Comparison of ENCODE assay signal across 13 mouse cellular contexts in genomic region chr8:84650213-84650612, GRCm38 (mm10). TPM values are rescaled to one million over a fixed set of nuclear protein-coding genes. Genes with fewer than 3 reads are reported as not detected.
A peak's percentile ranks its signal among the peaks of the same experiment; 100 is the strongest.
DNase-seq lines count a peak whose midpoint lies in the region; ATAC-seq and TF ChIP-seq lines count a peak whose summit lies in the region.
"Had no signal": no experiment of that assay in that cellular context is flagged by ENCODE, and none has a peak within 500 bp of the region (broad histone marks: within the 10 kb centered on the region; RNA-seq: fewer than 3 reads in every experiment).

No protein-coding gene starts in this region.

- peak overlapping the region; percentile 46 for H3K27ac ChIP-seq in lung, embryonic 14.5 days (ENCODE audit: low read depth)
- H3K27ac ChIP-seq in embryonic facial prominence, embryonic 15.5 days (replicated peaks): 0 out of 2 replicates have a peak overlapping the region, but pooled peaks have one; percentile 17
- H3K27ac ChIP-seq in limb, embryonic 10.5 days: peak overlapping the region; percentile 85
- peak overlapping the region; percentile 40; the same call in 1 of the 2 replicates for H3K27ac ChIP-seq in stomach, postnatal 0 days (replicated peaks)
- H3K27ac ChIP-seq: heart, adult 2 months; lung, embryonic 15.5 days had no signal

- TF ChIP-seq POLR2A in lung, adult 2 months (IDR thresholded peaks at IDR 0.05; ENCODE audit: borderline replicate concordance, extremely low read depth, low read depth, low read length): no peak

- DNase-seq in lung, embryonic 14.5 days: no peak
- DNase-seq in lung, adult 2 months: no peak
- DNase-seq in limb, embryonic 10.5 days (ENCODE audit: low spot score): no peak
- peak; percentile 31 for DNase-seq in stomach, postnatal 0 days (ENCODE audit: low spot score)
- no peak for DNase-seq in lung, postnatal 14 days
- no peak for DNase-seq in heart, postnatal 36 days
- DNase-seq: heart, adult 2 months; kidney, adult 18-20 months; layer of hippocampus, postnatal 36 days; retina, postnatal 1 day had no signal

- H3K36me3 ChIP-seq in lung, embryonic 14.5 days (ENCODE audit: insufficient read depth): no peaks in the 10 kb centered on the region
- no peaks in the 10 kb centered on the region for H3K36me3 ChIP-seq in embryonic facial prominence, embryonic 15.5 days
- H3K36me3 ChIP-seq in limb, embryonic 10.5 days: no peaks in the 10 kb centered on the region
- H3K36me3 ChIP-seq in stomach, postnatal 0 days (ENCODE audit: control insufficient read depth, insufficient read depth, low read length): no peaks in the 10 kb centered on the region
- H3K36me3 ChIP-seq: lung, embryonic 15.5 days had no signal

- no peak overlapping the region for H3K4me2 ChIP-seq in lung, embryonic 14.5 days
- no peak overlapping the region for H3K4me2 ChIP-seq in embryonic facial prominence, embryonic 15.5 days (replicated peaks)
- no peak overlapping the region for H3K4me2 ChIP-seq in stomach, postnatal 0 days (replicated peaks; ENCODE audit: low read depth)
- H3K4me2 ChIP-seq: lung, embryonic 15.5 days had no signal

- TF ChIP-seq CTCF in lung, embryonic 14.5 days (IDR thresholded peaks at IDR 0.05; ENCODE audit: low read depth): no peak
- no peak for TF ChIP-seq CTCF in lung, adult 2 months (IDR thresholded peaks at IDR 0.05; ENCODE audit: insufficient read depth, low read length)
- no peak for TF ChIP-seq CTCF in stomach, postnatal 0 days (IDR thresholded peaks at IDR 0.05; ENCODE audit: low read depth)

- peaks cover 14% of the 10 kb centered on the region for H3K4me1 ChIP-seq in lung, embryonic 14.5 days (ENCODE audit: insufficient read depth)
- H3K4me1 ChIP-seq in lung, adult 2 months (ENCODE audit: control insufficient read depth, insufficient read depth, low read length): peaks cover 7% of the 10 kb centered on the region
- H3K4me1 ChIP-seq in embryonic facial prominence, embryonic 15.5 days: peaks cover 15% of the 10 kb centered on the region
- peaks cover 44% of the 10 kb centered on the region for H3K4me1 ChIP-seq in limb, embryonic 10.5 days
- H3K4me1 ChIP-seq in stomach, postnatal 0 days (replicated peaks; ENCODE audit: control insufficient read depth, insufficient read depth): no peaks in the 10 kb centered on the region

- WGBS in lung, embryonic 14.5 days: 54% methylated on average over 3 of the region's 3 CpGs
- 66% methylated on average over 3 of the region's 3 CpGs for WGBS in lung, adult 2 months
- 36% methylated on average over 3 of the region's 3 CpGs for WGBS in embryonic facial prominence, embryonic 15.5 days
- 59% methylated on average over 3 of the region's 3 CpGs for WGBS in limb, embryonic 10.5 days
- 41% methylated on average over 3 of the region's 3 CpGs for WGBS in stomach, postnatal 0 days

- H3K9ac ChIP-seq in lung, embryonic 14.5 days: no peak overlapping the region
- no peak overlapping the region for H3K9ac ChIP-seq in embryonic facial prominence, embryonic 15.5 days
- H3K9ac ChIP-seq in stomach, postnatal 0 days (ENCODE audit: low read length): no peak overlapping the region
- H3K9ac ChIP-seq: lung, embryonic 15.5 days had no signal

- intact Hi-C loops in heart, postnatal 36 days (cut with DNase I): no loop called here

- no peaks in the 10 kb centered on the region for H3K9me3 ChIP-seq in lung, embryonic 14.5 days (ENCODE audit: low read depth, low read length)
- H3K9me3 ChIP-seq in embryonic facial prominence, embryonic 15.5 days (replicated peaks): no peaks in the 10 kb centered on the region
- no peaks in the 10 kb centered on the region for H3K9me3 ChIP-seq in limb, embryonic 10.5 days (replicated peaks)
- H3K9me3 ChIP-seq in stomach, postnatal 0 days (ENCODE audit: control insufficient read depth, low read length): no peaks in the 10 kb centered on the region
- H3K9me3 ChIP-seq: lung, embryonic 15.5 days had no signal

- no peak for ATAC-seq in lung, embryonic 14.5 days (ENCODE audit: insufficient read depth)
- ATAC-seq in embryonic facial prominence, embryonic 15.5 days (ENCODE audit: insufficient number of reproducible peaks, low FRiP score, low TSS enrichment, low read depth): no peak
- ATAC-seq in stomach, postnatal 0 days (ENCODE audit: low FRiP score, low TSS enrichment): peak; percentile 63
- ATAC-seq: forebrain, embryonic 14.5 days had no signal

- no peak overlapping the region for H3K4me3 ChIP-seq in lung, embryonic 14.5 days (ENCODE audit: low read depth, low read length)
- no peak overlapping the region for H3K4me3 ChIP-seq in lung, adult 2 months (replicated peaks; ENCODE audit: extremely low read depth, low read depth, low read length)
- no peak overlapping the region for H3K4me3 ChIP-seq in embryonic facial prominence, embryonic 15.5 days (replicated peaks)
- H3K4me3 ChIP-seq in limb, embryonic 10.5 days: 0 out of 2 replicates have a peak overlapping the region, but pooled peaks have one; percentile 4
- no peak overlapping the region for H3K4me3 ChIP-seq in stomach, postnatal 0 days (ENCODE audit: low read depth, low read length)
- H3K4me3 ChIP-seq: heart, adult 2 months; lung, embryonic 15.5 days had no signal

- TF ChIP-seq EP300 in stomach, postnatal 0 days (optimal IDR thresholded peaks at IDR 0.05): no peak

- H3K27me3 ChIP-seq in lung, embryonic 14.5 days (ENCODE audit: insufficient read depth, low read length): no peaks in the 10 kb centered on the region
- H3K27me3 ChIP-seq in embryonic facial prominence, embryonic 15.5 days: no peaks in the 10 kb centered on the region
- H3K27me3 ChIP-seq in limb, embryonic 10.5 days (ENCODE audit: low read depth, poor library complexity, severe bottlenecking): no peaks in the 10 kb centered on the region
- H3K27me3 ChIP-seq in stomach, postnatal 0 days (ENCODE audit: control insufficient read depth, insufficient read depth, low read length): no peaks in the 10 kb centered on the region
- H3K27me3 ChIP-seq: lung, embryonic 15.5 days had no signal

RNA-seq across cellular contexts. Expression of gene Ier2, which starts 12.4 kb away (rescaled TPM):
- 81.7 and 83.8 TPM in 2 replicates for polyA plus RNA-seq in lung, embryonic 14.5 days (2014; fragmentation: Nextera tagmentation; extraction: Ambion mirVana)
- 34.6 and 47.1 TPM in 2 replicates for polyA plus RNA-seq in lung, adult 2 months (2012; rRNA removed)
- 79.7 and 83.9 TPM in 2 replicates for polyA plus RNA-seq in embryonic facial prominence, embryonic 15.5 days (2015; fragmentation: Nextera tagmentation; extraction: Ambion mirVana)
- 199 and 229 TPM in 2 replicates for polyA plus RNA-seq in limb, embryonic 10.5 days (2016; fragmentation: Nextera tagmentation; extraction: Ambion mirVana)
- polyA plus RNA-seq in stomach, postnatal 0 days (2015; fragmentation: Nextera tagmentation; extraction: Ambion mirVana): 82.8 and 86.6 TPM in 2 replicates
- total RNA-seq in heart, postnatal 36 days (2021): 10 to 100 TPM; 12.6 to 16.5 TPM

RNA-seq across cellular contexts. Expression of gene Trmt1, which starts 35.9 kb away (rescaled TPM):
- 66.1 and 68.6 TPM in 2 replicates for polyA plus RNA-seq in lung, embryonic 14.5 days (2014; fragmentation: Nextera tagmentation; extraction: Ambion mirVana)
- 87.5 and 99.1 TPM in 2 replicates for polyA plus RNA-seq in lung, adult 2 months (2012; rRNA removed)
- polyA plus RNA-seq in embryonic facial prominence, embryonic 15.5 days (2015; fragmentation: Nextera tagmentation; extraction: Ambion mirVana): 69.1 and 78.2 TPM in 2 replicates
- 71.7 and 79.3 TPM in 2 replicates for polyA plus RNA-seq in limb, embryonic 10.5 days (2016; fragmentation: Nextera tagmentation; extraction: Ambion mirVana)
- 45.1 and 49.9 TPM in 2 replicates for polyA plus RNA-seq in stomach, postnatal 0 days (2015; fragmentation: Nextera tagmentation; extraction: Ambion mirVana)
- total RNA-seq in heart, postnatal 36 days (2021): 10 to 100 TPM; 36.1 to 39.2 TPM

RNA-seq across cellular contexts. Expression of gene Nacc1, which starts 37.4 kb away (rescaled TPM):
- polyA plus RNA-seq in lung, embryonic 14.5 days (2014; fragmentation: Nextera tagmentation; extraction: Ambion mirVana): 29.8 and 33.8 TPM in 2 replicates
- 72.5 and 81.8 TPM in 2 replicates for polyA plus RNA-seq in lung, adult 2 months (2012; rRNA removed)
- polyA plus RNA-seq in embryonic facial prominence, embryonic 15.5 days (2015; fragmentation: Nextera tagmentation; extraction: Ambion mirVana): 16.7 and 16.9 TPM in 2 replicates
- polyA plus RNA-seq in limb, embryonic 10.5 days (2016; fragmentation: Nextera tagmentation; extraction: Ambion mirVana): 31.7 and 32.0 TPM in 2 replicates
- polyA plus RNA-seq in stomach, postnatal 0 days (2015; fragmentation: Nextera tagmentation; extraction: Ambion mirVana): 6.8 and 8.3 TPM in 2 replicates
- total RNA-seq in heart, postnatal 36 days (2021): 10 to 100 TPM; 27.3 to 30.1 TPM

RNA-seq across cellular contexts. Expression of gene Lyl1, which starts 51.0 kb away (rescaled TPM):
- polyA plus RNA-seq in lung, embryonic 14.5 days (2014; fragmentation: Nextera tagmentation; extraction: Ambion mirVana): 12.0 and 12.5 TPM in 2 replicates
- polyA plus RNA-seq in lung, adult 2 months (2012; rRNA removed): 20.2 and 21.9 TPM in 2 replicates
- polyA plus RNA-seq in embryonic facial prominence, embryonic 15.5 days (2015; fragmentation: Nextera tagmentation; extraction: Ambion mirVana): 5.8 and 6.0 TPM in 2 replicates
- polyA plus RNA-seq in limb, embryonic 10.5 days (2016; fragmentation: Nextera tagmentation; extraction: Ambion mirVana): 4.6 and 4.7 TPM in 2 replicates
- 4.0 and 4.3 TPM in 2 replicates for polyA plus RNA-seq in stomach, postnatal 0 days (2015; fragmentation: Nextera tagmentation; extraction: Ambion mirVana)
- total RNA-seq in heart, postnatal 36 days (2021): 1 to 10 TPM; 5.4 to 5.7 TPM

Comparison
In these comparisons a context has a peak if more than half of its experiments do, and no peak if none do; other contexts are left out.
1. H3K27ac ChIP-seq: peak in every context shown above with its lines; median percentile 85 in limb, embryonic 10.5 days; 46 in lung, embryonic 14.5 days; 40 in stomach, postnatal 0 days; 17 in embryonic facial prominence, embryonic 15.5 days.